Mouse (Mus musculus): ENCODE results near the gene Dmbx1.

The Dmbx1 gene

GRCm38 (mm10) chr4:115894281-115894680, 45.4 kb downstream of the Dmbx1 start:
- in situ Hi-C loops (cut with MboI, MseI), result no loop called here

GRCm38 (mm10) chr4:115890553-115890952, 49.2 kb downstream of the Dmbx1 start, which contains the start of gene 6430628N08Rik:
TSS of gene 6430628N08Rik (plus strand) at chr4:115890665.
- in situ Hi-C loops (cut with MboI, MseI), result no loop called here

- in situ Hi-C loops (cut with MboI, MseI), result no loop called here
Observed at GRCm38 (mm10) chr4:115890066-115890465, 49.7 kb downstream of the Dmbx1 start.

GRCm38 (mm10) chr4:115886875-115887274, 52.9 kb downstream of the Dmbx1 start:
- in situ Hi-C loops (cut with MboI, MseI), result no loop called here

GRCm38 (mm10) chr4:115885846-115886245, 53.9 kb downstream of the Dmbx1 start:
- in situ Hi-C loops (cut with MboI, MseI), result no loop called here

- in situ Hi-C loops (cut with MboI, MseI), result no loop called here
Observed at GRCm38 (mm10) chr4:115884022-115884421, 55.7 kb downstream of the Dmbx1 start, which contains the start of gene Kncn. TSS of gene Kncn (plus strand) at chr4:115884400.

GRCm38 (mm10) chr4:115882195-115882594, 57.5 kb downstream of the Dmbx1 start:
- in situ Hi-C loops (cut with MboI, MseI), result no loop called here

- in situ Hi-C loops (cut with MboI, MseI), result no loop called here
Observed at GRCm38 (mm10) chr4:115881183-115881582, 58.5 kb downstream of the Dmbx1 start.

GRCm38 (mm10) chr4:115878828-115879227, 60.9 kb downstream of the Dmbx1 start:
- in situ Hi-C loops (cut with MboI, MseI), result no loop called here

GRCm38 (mm10) chr4:115878216-115878678, 61.5 kb downstream of the Dmbx1 start:
- in situ Hi-C loops (cut with MboI, MseI), result no loop called here

GRCm38 (mm10) chr4:115873231-115873630, 66.5 kb downstream of the Dmbx1 start:
- in situ Hi-C loops (cut with MboI, MseI), result no loop called here

GRCm38 (mm10) chr4:115869512-115870210, 70.1 kb downstream of the Dmbx1 start:
- in situ Hi-C loops (cut with MboI, MseI), result no loop called here
